Mouse (Mus musculus): ENCODE data around the gene Usp29.
"Not testable (repeated sequence)": the region's sequence is repeated elsewhere in the genome, so short reads cannot be mapped to it uniquely, and the experiment has no call there.

The Usp29 gene

DNA sequence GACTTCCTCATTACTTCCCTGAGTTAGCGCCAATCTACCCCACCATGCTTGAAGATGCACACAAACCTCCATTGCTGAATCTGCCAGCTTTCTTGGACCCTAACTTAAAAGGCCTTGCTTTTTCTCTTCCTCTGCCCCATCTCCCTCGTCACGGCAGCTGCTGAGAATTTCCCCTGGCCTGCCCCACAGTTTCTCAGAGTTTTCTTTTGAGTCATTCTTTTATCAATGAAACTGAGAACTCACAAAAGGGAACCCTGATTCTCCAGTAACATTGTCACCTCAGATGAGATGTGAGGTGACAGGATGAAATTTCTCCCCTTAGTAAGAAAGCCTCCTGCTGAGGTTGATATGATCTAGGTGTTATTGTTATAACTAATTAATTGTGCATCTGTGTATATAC, 138.5 kb downstream of the Usp29 start:
- DNase-seq (ENCODE audit: low read depth in 2 of 2, low spot score in 2 of 2): no peak

GRCm38 (mm10) chr7:6869556-6869955, 139.2 kb downstream of the Usp29 start:
- DNase-seq (ENCODE audit: low read depth in 2 of 2, low spot score in 2 of 2): no peak

DNA sequence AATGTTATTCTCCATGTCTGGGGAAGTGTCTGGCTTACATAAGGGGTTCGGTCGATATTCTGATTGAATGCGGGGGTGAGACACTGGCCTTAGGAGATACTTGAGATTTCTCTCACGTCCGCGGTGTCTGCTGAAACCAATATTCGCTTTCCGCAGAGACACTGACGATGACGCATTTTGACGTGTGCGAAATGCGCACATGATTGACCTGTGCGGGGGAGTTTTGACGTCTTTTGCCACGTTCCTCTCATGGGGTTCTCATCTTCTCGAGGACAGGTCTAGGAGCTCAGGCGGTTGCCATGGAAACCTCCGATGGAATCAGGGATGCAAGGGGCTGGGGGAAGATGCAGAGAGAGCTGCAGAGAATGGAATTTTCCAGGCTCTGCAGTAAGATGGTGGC, 144.1 kb downstream of the Usp29 start:
- no peak for DNase-seq (ENCODE audit: low read depth in 2 of 2, low spot score in 2 of 2)

DNA sequence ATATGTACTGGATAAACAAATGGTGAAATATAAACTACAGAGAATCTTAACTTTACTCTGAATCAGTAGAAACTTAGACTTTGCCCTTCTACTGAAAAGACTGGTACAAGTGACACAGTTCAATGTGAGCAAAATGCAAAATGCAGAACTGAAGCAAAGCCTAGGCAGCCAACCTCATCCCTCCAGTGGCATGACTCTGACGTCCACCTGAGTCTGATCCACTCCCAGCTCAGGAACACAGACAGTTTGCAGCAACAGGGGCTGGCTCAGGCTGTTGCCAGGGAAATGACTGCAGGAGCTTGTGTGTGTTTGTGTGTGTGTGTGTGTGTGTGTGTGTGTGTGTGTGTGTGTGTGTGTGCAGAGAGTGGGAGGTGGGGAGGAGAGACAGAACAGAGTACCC, 147.8 kb downstream of the Usp29 start:
- no peak for DNase-seq (ENCODE audit: low read depth in 2 of 2, low spot score in 2 of 2)

- not testable (repeated sequence) for DNase-seq (ENCODE audit: low read depth in 2 of 2, low spot score in 2 of 2)
Observed at GRCm38 (mm10) chr7:6878849-6879248, 148.5 kb downstream of the Usp29 start.

- no peak for DNase-seq (ENCODE audit: low read depth in 2 of 2, low spot score in 2 of 2)
Observed at GRCm38 (mm10) chr7:6879512-6880164, 149.3 kb downstream of the Usp29 start.

- DNase-seq (ENCODE audit: low read depth in 2 of 2, low spot score in 2 of 2): not testable (repeated sequence)
Observed at GRCm38 (mm10) chr7:6880918-6881317, 150.5 kb downstream of the Usp29 start.

GRCm38 (mm10) chr7:6881473-6882046, 151.2 kb downstream of the Usp29 start:
- no peak for DNase-seq (ENCODE audit: low read depth in 2 of 2, low spot score in 2 of 2)

DNA sequence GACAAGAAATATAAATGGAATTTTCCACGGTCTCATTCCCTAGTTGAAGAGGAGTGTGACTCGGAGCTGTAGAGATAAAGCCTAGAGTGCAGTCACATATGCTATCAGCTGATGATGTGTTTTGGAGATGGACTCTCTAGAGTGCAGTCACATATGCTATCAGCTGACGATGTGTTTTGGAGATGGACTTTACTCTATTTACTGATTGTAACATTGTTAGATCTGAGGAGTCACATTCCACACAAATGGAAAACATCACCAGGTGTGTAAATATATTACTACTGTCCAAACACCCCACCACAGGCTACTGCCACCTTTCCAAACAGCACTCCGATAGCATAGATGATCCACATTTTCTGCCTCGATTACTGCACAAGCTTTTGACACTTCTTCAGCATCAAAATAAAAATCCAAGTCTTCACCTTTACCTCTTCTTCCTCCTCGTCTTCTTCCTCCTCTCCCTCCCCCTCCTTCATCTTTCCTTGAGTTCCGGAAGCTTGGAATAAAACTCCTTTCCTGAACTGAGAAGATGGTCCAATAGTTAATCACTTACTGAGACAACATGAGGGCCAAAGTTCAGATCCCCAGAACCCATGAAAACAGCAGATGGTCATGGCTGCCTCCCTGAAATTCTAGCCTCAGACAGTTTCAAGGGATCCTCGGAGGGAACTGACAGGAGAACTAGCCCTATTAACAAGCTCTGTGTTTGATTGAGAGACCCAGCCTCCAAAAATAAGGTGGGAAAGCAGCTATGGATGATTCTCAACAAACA, 153.2 kb downstream of the Usp29 start:
- no peak for DNase-seq (ENCODE audit: low read depth in 2 of 2, low spot score in 2 of 2)

GRCm38 (mm10) chr7:6885416-6885815, 155.0 kb downstream of the Usp29 start:
- no peak for DNase-seq (ENCODE audit: low read depth in 2 of 2, low spot score in 2 of 2)

GRCm38 (mm10) chr7:6886896-6887295, 156.5 kb downstream of the Usp29 start:
- no peak for DNase-seq (ENCODE audit: low read depth in 2 of 2, low spot score in 2 of 2)

DNA sequence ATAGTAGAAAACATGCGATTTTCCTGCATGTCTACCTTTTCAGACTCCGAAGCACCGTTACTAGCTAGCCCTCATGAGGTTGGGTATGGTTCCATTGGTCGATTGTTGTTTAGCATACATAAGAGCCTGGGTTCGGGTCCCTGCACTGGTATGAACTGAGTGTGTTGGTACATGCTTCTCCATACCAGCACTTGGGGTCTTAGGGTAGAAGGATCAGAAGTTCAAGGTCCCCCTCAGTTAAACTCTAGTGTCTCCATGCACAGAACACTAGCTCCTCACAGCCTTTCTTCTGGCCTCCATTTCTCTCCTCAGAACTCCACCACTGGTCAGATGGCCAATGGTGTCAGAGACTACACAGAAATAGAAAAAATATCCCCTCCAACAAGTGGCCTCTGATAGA, 159.5 kb downstream of the Usp29 start:
- no peak for DNase-seq (ENCODE audit: low read depth in 2 of 2, low spot score in 2 of 2)

DNA sequence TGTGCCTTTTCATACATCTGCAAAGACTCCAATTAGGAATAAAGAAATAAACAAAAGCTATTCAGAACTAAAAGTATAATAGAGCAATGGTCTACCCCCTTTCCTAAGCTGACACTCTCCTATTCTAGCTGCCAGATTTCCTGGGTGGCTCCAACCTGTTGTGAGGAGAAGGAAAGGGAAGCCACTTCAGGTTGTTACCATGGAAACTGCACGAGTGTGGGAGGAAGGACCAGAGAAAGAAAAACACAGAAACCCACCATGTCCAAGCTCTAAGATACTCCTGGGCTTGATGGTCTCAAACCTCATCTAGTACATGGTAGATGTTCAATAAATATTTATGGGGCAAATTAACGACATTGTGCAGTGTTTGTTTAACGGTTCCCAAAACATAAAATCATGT, 160.8 kb downstream of the Usp29 start:
- no peak for DNase-seq (ENCODE audit: low read depth in 2 of 2, low spot score in 2 of 2)

DNA sequence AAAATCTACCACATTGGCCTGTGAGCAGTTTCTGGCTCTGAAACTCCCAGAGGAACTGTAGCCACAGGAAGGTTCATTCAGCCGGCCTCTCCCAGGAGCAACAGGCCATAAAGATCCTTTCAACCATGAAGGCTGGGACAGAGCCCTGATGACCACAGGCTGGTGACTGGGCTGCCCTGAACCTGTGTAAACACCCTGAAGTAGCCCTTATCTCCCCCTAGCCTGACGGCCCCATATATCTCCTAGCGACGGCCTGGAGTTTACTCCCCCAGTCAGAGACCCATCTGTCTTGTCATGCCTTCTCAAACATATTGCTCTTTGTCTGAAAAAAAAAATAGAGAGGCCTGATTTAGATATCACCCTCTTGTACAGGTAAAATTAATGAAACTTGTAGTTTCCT, 166.6 kb downstream of the Usp29 start:
- not testable (repeated sequence) for DNase-seq (ENCODE audit: low read depth in 2 of 2, low spot score in 2 of 2)

DNA sequence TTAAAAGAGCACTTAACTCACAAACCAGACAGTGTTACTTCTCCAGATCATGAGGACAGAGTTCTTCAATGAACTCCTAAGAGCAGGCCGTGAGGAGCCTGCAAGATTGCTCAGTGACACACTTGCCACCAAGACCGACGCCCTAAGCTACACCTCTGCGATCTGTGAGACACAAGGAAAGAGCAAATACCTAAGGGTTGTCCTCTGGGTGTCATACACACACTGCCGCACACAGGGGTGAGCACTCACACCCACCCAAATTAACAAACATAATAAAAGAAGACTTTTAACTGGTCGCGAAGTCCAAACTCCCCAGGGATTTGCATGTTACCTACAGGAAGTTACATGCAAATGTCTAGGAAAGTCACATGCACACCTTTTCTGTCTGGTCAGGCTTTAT, 170.3 kb downstream of the Usp29 start:
- no peak for DNase-seq (ENCODE audit: low read depth in 2 of 2, low spot score in 2 of 2)

GRCm38 (mm10) chr7:6903489-6903888, 173.1 kb downstream of the Usp29 start:
- no peak for DNase-seq (ENCODE audit: low read depth in 2 of 2, low spot score in 2 of 2)

DNA sequence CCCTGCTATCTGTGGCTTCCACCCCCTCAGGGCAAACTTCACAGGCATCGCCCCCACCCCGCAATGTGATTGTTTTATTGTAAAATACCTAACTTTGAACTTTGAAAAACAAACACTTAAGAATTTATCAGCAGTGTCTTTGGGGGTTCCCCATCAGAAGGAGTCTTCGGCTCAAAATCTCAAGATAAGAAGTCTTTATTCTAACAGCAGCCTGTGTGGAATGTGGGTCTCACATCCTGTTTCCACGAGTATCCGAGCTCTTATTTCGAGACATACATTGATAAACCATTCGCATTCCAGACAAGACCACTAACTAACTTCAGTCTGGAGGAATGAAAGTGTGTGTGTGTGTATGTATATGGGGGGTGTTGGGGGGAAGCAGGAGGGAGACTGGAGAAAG, 180.1 kb downstream of the Usp29 start:
- DNase-seq (ENCODE audit: low read depth in 2 of 2, low spot score in 2 of 2): no peak

- no peak for DNase-seq (ENCODE audit: low read depth in 2 of 2, low spot score in 2 of 2)
Observed at GRCm38 (mm10) chr7:6911731-6912130, 181.4 kb downstream of the Usp29 start.

GRCm38 (mm10) chr7:6913439-6914380, 183.3 kb downstream of the Usp29 start:
- no peak for DNase-seq (ENCODE audit: low read depth in 2 of 2, low spot score in 2 of 2)

GRCm38 (mm10) chr7:6917126-6917525, 186.7 kb downstream of the Usp29 start:
- DNase-seq (ENCODE audit: low read depth in 2 of 2, low spot score in 2 of 2): no peak

- DNase-seq (ENCODE audit: low read depth in 2 of 2, low spot score in 2 of 2): no peak
Observed at GRCm38 (mm10) chr7:6918267-6918666, 187.9 kb downstream of the Usp29 start.
